Mouse (Mus musculus) small intestine, adult 2 months (tissue): ENCODE measurements at regions not wholly inside any gene's neighbourhood (a gene's known extent, or its start where the extent isn't known, plus 50 kb on each side); places are given as distances from the start of the nearest gene placed in this dataset.

Experiments used
- H3K27ac ChIP-seq: fragments of 200-500 bp; 2 replicates; pipeline ENCODE4 v1.5.1; 2012; ENCODE audit warnings: low read depth, low read length, control low read depth, inconsistent platforms; ENCODE audit not compliant: insufficient read depth
- H3K27me3 ChIP-seq: fragments of 200-500 bp; 2 replicates; pipeline ENCODE4 v1.6.1; 2012; ENCODE audit warnings: mild to moderate bottlenecking, moderate library complexity, low read length, inconsistent platforms; ENCODE audit not compliant: control insufficient read depth, insufficient read depth
- H3K36me3 ChIP-seq: fragments of 200-500 bp; 2 replicates; pipeline ENCODE4 v1.6.1; 2012; ENCODE audit warnings: mild to moderate bottlenecking, low read length, control low read depth, inconsistent platforms; ENCODE audit not compliant: control insufficient read depth, insufficient read depth
- H3K4me1 ChIP-seq: fragments of 200-500 bp; 2 replicates; pipeline ENCODE4 v1.6.1; 2012; ENCODE audit warnings: low read length, inconsistent platforms, mixed read lengths; ENCODE audit not compliant: control insufficient read depth, insufficient read depth, insufficient read length
- H3K4me3 ChIP-seq: fragments of 200-500 bp; 2 replicates; pipeline ENCODE4 v1.5.1; 2012; ENCODE audit warnings: low read depth, mild to moderate bottlenecking, control low read depth, inconsistent platforms, low read length, moderate library complexity
- CTCF ChIP-seq: fragments of 200-500 bp; IDR thresholded peaks from 2 replicates; pipeline ENCODE4 v1.5.1; 2012; ENCODE audit warnings: low read depth, mild to moderate bottlenecking, control low read depth, inconsistent platforms, low read length, moderate library complexity, mixed read lengths; ENCODE audit not compliant: insufficient replicate concordance, insufficient read length; ENCODE audit errors: extremely low read depth
- POLR2A ChIP-seq: fragments of 200-500 bp; IDR thresholded peaks from 2 replicates; pipeline ENCODE4 v1.6.1; 2012; ENCODE audit warnings: low read depth, mild to moderate bottlenecking, control low read depth, inconsistent platforms, low read length, moderate library complexity
- WGBS: fragments of 180-500 bp; shearing (Covaris S2); methylation state at CpG from one replicate; pipeline ENCODE4 v1.1.7; 2018; 5-methylcytosine and 5-hydroxymethylcytosine counted together

DNA sequence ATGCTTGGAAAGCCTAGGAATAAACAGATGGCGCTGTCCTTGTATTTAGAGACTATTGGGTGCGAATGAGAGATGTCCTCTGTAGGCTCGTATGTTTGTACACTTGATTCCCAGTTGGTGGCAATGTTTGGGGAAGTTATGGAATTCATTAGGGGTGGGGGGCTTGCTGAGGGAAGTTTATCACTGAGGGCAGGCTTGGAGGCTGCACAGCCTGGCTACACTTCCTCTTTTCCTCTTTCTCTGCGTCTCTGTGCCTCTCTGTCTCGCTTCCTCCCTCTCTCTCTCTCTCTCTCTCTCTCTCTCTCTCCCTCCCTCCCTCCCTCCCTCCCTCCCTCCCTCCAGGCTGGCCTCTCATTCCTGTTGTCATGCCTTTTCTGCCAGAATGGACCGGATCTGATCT is 104.2 kb upstream of the Arid2 start:
- H3K4me3 ChIP-seq, result no peak overlapping the region
- no peak for TF ChIP-seq CTCF
- no peak for TF ChIP-seq POLR2A
- WGBS, result 69% methylated on average over 6 of the region's 6 CpGs
- H3K27me3 ChIP-seq, result no peaks in the 10 kb centered on the region
- H3K27ac ChIP-seq, result no peak overlapping the region
- H3K4me1 ChIP-seq, result no peaks in the 10 kb centered on the region
- H3K36me3 ChIP-seq, result no peaks in the 10 kb centered on the region

DNA sequence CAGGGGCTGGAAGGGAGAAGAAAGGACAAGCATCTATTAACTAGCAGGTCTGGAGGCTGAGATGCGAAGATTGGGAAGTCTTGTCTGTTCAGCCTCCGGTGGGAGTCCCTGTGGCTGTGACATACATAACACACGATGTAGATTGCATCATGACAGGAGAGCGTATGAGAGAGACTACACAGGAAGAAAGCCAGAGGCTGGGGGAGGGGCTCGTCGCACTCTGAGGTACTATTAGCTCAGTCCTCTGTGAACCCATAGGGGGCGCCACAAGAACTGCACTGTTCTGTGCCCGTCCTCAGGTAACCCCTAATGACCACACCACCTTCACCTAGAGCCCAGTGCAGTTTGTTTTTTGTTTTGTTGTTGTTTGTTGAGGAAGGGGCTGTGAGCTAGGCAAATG is 102.7 kb upstream of the Arid2 start:
- Histone ChIP-seq H3K4me3 (no peak overlapping the region), H3K27me3 (no peaks in the 10 kb centered on the region), H3K27ac (no peak overlapping the region), H3K36me3 (no peaks in the 10 kb centered on the region), H3K4me1 (no peaks in the 10 kb centered on the region)
- no peak for TF ChIP-seq CTCF
- 68% methylated on average over 8 of the region's 8 CpGs for WGBS

DNA sequence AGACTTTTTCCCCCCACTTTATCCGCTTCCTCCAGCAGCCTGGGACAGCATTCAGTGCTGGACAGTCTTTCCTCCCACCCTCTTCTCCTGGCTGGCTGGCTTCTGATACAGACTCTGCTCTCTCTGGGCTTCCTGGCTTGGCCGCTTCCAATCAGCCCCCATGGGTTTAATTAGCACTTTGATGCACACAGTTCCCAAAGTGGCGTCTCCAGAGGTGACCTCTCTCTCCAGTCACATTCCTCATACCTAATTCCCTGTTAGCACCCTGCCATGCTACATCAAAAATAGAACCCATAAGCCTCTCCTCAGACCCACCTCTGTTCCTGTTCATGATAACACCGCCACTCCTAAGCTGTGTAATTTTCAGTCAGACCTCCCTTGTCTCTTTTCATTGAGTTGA is 101.9 kb upstream of the Arid2 start:
- H3K36me3 ChIP-seq, result no peaks in the 10 kb centered on the region
- 64% methylated on average over 4 of the region's 4 CpGs for WGBS
- no peak overlapping the region for H3K27ac ChIP-seq
- no peak overlapping the region for H3K4me3 ChIP-seq
- no peaks in the 10 kb centered on the region for H3K4me1 ChIP-seq
- TF ChIP-seq POLR2A, result no peak
- TF ChIP-seq CTCF, result no peak
- H3K27me3 ChIP-seq, result no peaks in the 10 kb centered on the region

DNA sequence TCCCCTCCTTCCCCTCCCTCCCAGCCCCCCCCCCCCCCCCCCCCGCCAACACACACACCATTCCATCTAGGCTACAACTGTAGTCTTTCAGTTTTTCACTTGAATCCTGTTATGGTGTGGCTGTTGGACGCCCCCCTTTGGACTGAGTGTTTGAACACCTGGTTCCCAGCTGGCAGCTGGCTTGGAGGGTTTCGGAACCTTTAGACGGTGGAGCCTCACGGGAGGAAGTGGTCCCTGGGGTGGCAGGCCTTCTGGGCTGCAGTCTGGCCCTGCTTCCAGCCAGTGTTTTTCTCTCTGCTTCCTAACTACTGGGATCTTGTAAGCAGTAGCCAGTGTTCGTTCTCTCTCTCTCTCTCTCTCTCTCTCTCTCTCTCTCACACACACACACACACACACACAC is 101.4 kb upstream of the Arid2 start:
- no peaks in the 10 kb centered on the region for H3K4me1 ChIP-seq
- 33% methylated on average over 5 of the region's 6 CpGs for WGBS
- H3K36me3 ChIP-seq, result no peaks in the 10 kb centered on the region
- no peaks in the 10 kb centered on the region for H3K27me3 ChIP-seq
- TF ChIP-seq CTCF, result no peak
- TF ChIP-seq POLR2A, result no peak
- H3K27ac ChIP-seq, result no peak overlapping the region
- no peak overlapping the region for H3K4me3 ChIP-seq

DNA sequence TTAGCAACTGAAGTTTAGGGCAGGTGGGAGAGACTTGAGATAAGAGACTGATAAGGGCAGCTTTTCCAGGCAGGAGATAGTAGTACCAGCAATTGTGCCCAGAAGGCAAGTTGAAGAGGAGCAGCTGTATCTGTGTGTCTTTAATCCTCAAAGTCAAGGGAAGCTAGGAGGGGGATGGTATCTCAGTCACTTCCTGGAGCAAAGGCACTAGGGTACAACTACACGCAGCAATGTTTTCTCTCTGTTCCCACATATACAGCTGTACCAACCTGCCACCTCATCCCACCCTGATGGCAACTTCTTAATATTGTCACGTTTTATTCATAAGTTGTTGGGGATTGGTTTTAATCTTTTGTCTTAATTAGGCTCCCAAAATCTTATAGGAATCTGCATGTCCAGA is 97.8 kb upstream of the Arid2 start:
- H3K4me1 ChIP-seq, result no peaks in the 10 kb centered on the region
- whole genome bisulfite sequencing, result 62% methylated on average over 2 of the region's 2 CpGs

DNA sequence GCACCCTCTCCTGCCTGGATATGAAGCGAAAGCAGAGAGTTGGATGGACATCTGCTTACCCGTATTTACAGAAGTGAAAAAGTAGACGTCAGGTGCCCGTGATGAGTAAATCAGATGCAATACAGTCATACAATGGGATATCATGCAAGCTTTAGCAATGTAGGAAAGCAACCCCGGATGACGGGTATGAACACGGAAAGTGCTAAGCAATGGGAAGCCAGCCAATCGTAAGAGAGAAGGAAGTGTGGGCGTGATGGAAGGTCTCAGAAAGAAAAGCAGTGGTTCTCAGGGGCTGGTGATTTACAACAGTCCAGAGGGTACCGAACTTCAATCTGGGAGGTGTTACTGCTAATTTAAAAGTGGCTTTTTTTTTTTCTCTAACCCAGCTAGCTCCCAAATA is 89.9 kb upstream of the Arid2 start:
- Histone ChIP-seq H3K27ac (no peak overlapping the region), H3K27me3 (no peaks in the 10 kb centered on the region), H3K4me3 (no peak overlapping the region), H3K4me1 (no peaks in the 10 kb centered on the region), H3K36me3 (no peaks in the 10 kb centered on the region)
- WGBS, result 65% methylated on average over 10 of the region's 10 CpGs
- TF ChIP-seq POLR2A, result no peak
- no peak for TF ChIP-seq CTCF

More for the DNA sequence above, 97.8 kb upstream of the Arid2 start:
- no peak overlapping the region for H3K4me3 ChIP-seq
- no peaks in the 10 kb centered on the region for H3K36me3 ChIP-seq
- no peak overlapping the region for H3K27ac ChIP-seq
- no peaks in the 10 kb centered on the region for H3K27me3 ChIP-seq
- no peak for TF ChIP-seq POLR2A
- TF ChIP-seq CTCF, result no peak

DNA sequence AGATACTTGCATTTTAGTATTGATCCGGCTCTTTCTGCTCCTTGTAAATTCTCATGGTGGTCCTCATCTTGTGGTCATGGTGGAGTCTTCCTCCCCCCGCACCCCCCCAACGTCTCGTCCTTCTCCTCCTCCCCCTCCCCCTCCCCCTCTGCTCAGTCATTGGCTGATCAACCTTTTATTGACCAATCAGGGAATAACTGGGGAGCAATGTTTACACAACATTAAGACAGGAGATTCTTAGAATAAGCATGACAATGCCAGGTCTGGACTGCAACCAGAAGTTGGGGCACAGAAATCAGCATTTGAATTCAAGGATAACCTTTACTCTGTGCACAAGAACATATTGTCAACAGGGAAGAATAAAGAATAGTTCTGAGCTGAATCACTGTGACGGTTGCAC is 89.4 kb upstream of the Arid2 start:
- Histone ChIP-seq H3K36me3 (no peaks in the 10 kb centered on the region), H3K27ac (no peak overlapping the region), H3K4me3 (no peak overlapping the region), H3K4me1 (no peaks in the 10 kb centered on the region), H3K27me3 (no peaks in the 10 kb centered on the region)
- WGBS, result 46% methylated on average over 5 of the region's 5 CpGs
- TF ChIP-seq CTCF, result no peak
- TF ChIP-seq POLR2A, result no peak

DNA sequence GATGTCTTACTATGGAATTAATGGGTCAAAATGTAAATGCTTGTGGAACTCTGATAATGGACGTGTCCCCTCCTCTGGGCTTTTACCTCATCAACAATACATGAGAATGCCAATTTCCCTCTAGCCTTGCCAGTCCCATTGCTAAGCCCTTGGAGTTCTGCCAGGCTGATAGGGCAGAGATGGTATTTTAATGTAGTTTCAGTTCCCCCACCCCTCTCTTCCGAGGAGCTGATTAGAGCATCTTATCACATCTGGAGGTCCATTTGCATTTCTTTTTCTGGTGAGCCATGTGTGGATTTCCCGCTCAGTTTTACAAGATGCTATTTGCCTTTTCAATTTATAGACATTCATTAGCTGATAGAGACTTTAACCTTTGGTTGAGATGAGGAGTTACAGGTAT is 86.0 kb upstream of the Arid2 start:
- Histone ChIP-seq H3K4me3 (no peak overlapping the region), H3K36me3 (no peaks in the 10 kb centered on the region), H3K4me1 (no peaks in the 10 kb centered on the region), H3K27me3 (no peaks in the 10 kb centered on the region), H3K27ac (no peak overlapping the region)
- 15% methylated on average over 3 of the region's 3 CpGs for WGBS
- TF ChIP-seq POLR2A (no peak), CTCF (no peak)
